Mouse (Mus musculus) 3134 (cell line): Measurements from ENCODE around the gene Nup107.
"Not testable (repeated sequence)": the region's sequence is repeated elsewhere in the genome, so short reads cannot be mapped to it uniquely, and the experiment has no call there.

Experiments used
- DNase-seq: peaks from one replicate; pipeline ENCODE4 v3.0.0-alpha.2; 2011; ENCODE audit warnings: low spot score; ENCODE audit not compliant: insufficient read length; ENCODE audit errors: extremely low read depth

The Nup107 gene

GRCm38 (mm10) chr10:117725671-117726070, 66.8 kb downstream of the Nup107 start:
- DNase-seq: no peak

- no peak for DNase-seq
Observed at GRCm38 (mm10) chr10:117724804-117725361, 67.6 kb downstream of the Nup107 start.

- DNase-seq: no peak
Observed at GRCm38 (mm10) chr10:117724136-117724718, 68.3 kb downstream of the Nup107 start.

- DNase-seq: peak; percentile 50
Observed at GRCm38 (mm10) chr10:117718161-117719119, 74.1 kb downstream of the Nup107 start.

GRCm38 (mm10) chr10:117717583-117717982, 74.9 kb downstream of the Nup107 start:
- peak; percentile 75 for DNase-seq

- DNase-seq: no peak
Observed at GRCm38 (mm10) chr10:117716686-117717085, 75.8 kb downstream of the Nup107 start.

GRCm38 (mm10) chr10:117715654-117716053, 76.9 kb downstream of the Nup107 start:
- not testable (repeated sequence) for DNase-seq

GRCm38 (mm10) chr10:117714928-117715500, 77.5 kb downstream of the Nup107 start:
- no peak for DNase-seq

- no peak for DNase-seq
Observed at GRCm38 (mm10) chr10:117714048-117714545, 78.4 kb downstream of the Nup107 start.

GRCm38 (mm10) chr10:117713466-117713865, 79.0 kb downstream of the Nup107 start:
- no peak for DNase-seq

GRCm38 (mm10) chr10:117712871-117713270, 79.6 kb downstream of the Nup107 start:
- no peak for DNase-seq

- DNase-seq: no peak
Observed at GRCm38 (mm10) chr10:117712191-117712754, 80.2 kb downstream of the Nup107 start.

- no peak for DNase-seq
Observed at GRCm38 (mm10) chr10:117711408-117711807, 81.1 kb downstream of the Nup107 start.

- peak; percentile 95 for DNase-seq
Observed at GRCm38 (mm10) chr10:117710604-117711141, 81.8 kb downstream of the Nup107 start, which contains the start of gene Mdm2. Gene Mdm2, minus strand, starts transcription at chr10:117710758.

- DNase-seq: peak; percentile 90
Observed at GRCm38 (mm10) chr10:117709930-117710603, 82.4 kb downstream of the Nup107 start.

GRCm38 (mm10) chr10:117709326-117709830, 83.1 kb downstream of the Nup107 start:
- no peak for DNase-seq

GRCm38 (mm10) chr10:117708856-117709255, 83.6 kb downstream of the Nup107 start:
- no peak for DNase-seq

GRCm38 (mm10) chr10:117708376-117708775, 84.1 kb downstream of the Nup107 start:
- DNase-seq: no peak

GRCm38 (mm10) chr10:117707114-117707838, 85.2 kb downstream of the Nup107 start:
- DNase-seq: no peak
